Mouse (Mus musculus): ENCODE results near the gene Gnai2. TPM values are rescaled to one million over a fixed set of nuclear protein-coding genes. Genes with fewer than 3 reads are reported as not detected.
"Not testable (repeated sequence)": the region's sequence is repeated elsewhere in the genome, so short reads cannot be mapped to it uniquely, and the experiment has no call there.

Gene Gnai2
- polyA plus RNA-seq, 1 experiment from 2014 or later = 404 TPM

DNA sequence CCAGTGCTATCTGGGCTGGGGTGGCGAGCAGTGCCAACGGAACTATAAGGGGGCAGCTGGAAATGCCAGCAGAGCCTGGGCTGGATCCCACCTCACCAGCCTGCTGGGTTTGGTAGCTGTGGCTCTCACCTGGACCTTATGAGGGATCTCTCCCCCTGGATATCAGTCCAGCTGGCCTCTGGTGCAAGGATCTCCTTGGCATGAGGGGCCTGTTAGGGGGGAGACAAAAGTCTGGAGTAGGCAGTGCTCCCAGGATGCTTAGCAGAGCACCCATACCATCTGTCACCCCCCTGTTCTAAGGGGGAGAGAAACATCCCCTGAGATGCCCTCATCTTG, 62.9 kb downstream of the Gnai2 start:
- H3K36me3 ChIP-seq = peaks cover 44% of the 10 kb centered on the region
- DNase-seq (ENCODE audit: low spot score) = no peak
- H3K27ac ChIP-seq = no peak overlapping the region
- H3K4me3 ChIP-seq = no peak overlapping the region
- H3K9me3 ChIP-seq = no peaks in the 10 kb centered on the region
- no peaks in the 10 kb centered on the region for H3K27me3 ChIP-seq (ENCODE audit: insufficient read depth, poor library complexity, severe bottlenecking)
- WGBS = 98% methylated on average over 2 of the region's 2 CpGs
- peaks cover 60% of the 10 kb centered on the region for H3K4me1 ChIP-seq

DNA sequence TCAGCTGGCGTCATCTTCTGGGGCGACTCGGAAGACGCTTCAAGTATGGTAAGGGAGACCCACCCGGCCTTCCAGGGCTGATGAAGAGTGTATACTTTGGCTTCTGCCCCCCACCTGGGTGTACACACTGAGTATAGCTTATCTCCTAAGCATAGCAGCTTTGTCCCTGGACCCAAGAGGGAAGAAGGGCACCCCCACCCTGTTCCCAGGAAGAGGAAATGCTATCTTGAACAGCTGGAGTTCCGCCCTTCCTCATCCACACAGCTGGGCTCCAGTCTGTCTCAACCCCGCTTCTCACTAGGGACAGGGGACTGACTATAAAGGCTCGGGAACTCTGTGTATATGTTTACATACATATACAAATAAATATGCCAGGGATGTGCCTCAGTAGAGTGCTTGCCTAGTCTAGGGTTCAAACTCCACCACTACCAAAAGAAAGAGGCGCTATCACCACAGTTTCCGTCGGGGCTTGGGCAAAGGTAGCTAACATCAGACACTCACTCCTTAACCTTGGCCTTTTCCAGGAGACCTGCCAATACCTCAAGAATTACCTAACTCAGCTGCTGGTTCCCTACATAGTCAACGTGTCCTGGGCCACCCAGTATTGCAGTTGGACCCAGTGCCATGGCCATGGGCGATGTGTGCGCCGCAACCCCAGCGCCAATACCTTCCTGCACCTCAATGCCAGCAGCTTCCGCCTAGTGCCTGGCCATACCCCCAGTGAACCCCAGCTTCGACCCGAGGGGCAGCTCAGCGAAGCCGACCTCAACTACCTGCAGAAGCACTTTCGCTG, 63.4 kb downstream of the Gnai2 start:
- H3K36me3 ChIP-seq = peaks cover 44% of the 10 kb centered on the region

DNA sequence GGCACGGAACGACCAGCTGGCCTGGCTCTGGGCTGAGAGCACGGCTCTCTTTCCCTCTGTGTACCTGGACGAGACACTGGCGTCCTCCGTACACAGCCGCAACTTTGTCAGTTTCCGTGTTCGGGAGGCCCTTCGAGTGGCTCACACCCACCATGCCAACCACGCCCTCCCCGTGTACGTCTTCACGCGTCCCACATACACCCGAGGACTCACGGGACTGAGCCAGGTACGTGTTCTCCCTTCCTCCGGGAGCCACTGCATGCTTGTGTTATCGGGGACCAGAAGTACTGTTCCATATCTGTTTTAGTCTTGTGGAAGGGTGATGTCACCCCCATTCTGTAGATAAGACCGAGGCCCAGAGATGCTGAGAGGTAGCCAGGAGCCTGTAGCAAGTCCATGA, 64.3 kb downstream of the Gnai2 start:
- WGBS = 60% methylated on average over 21 of the region's 21 CpGs
- H3K9me3 ChIP-seq = no peaks in the 10 kb centered on the region
- peaks cover 62% of the 10 kb centered on the region for H3K4me1 ChIP-seq
- peak overlapping the region; percentile 97; the same call in 1 of the 2 replicates for H3K27ac ChIP-seq
- DNase-seq (ENCODE audit: low spot score) = peak; percentile 84
- H3K27me3 ChIP-seq (ENCODE audit: insufficient read depth, poor library complexity, severe bottlenecking) = no peaks in the 10 kb centered on the region
- H3K4me3 ChIP-seq = peak overlapping the region; percentile 81
- peaks cover 44% of the 10 kb centered on the region for H3K36me3 ChIP-seq

More for the DNA sequence above, 63.4 kb downstream of the Gnai2 start:
- WGBS = 88% methylated on average over 22 of the region's 22 CpGs
- H3K27me3 ChIP-seq (ENCODE audit: insufficient read depth, poor library complexity, severe bottlenecking) = no peaks in the 10 kb centered on the region
- peak overlapping the region; percentile 97; the same call in 1 of the 2 replicates for H3K27ac ChIP-seq
- H3K4me1 ChIP-seq = peaks cover 60% of the 10 kb centered on the region
- H3K4me3 ChIP-seq = peak overlapping the region; percentile 81
- DNase-seq (ENCODE audit: low spot score) = no peak
- H3K9me3 ChIP-seq = no peaks in the 10 kb centered on the region

DNA sequence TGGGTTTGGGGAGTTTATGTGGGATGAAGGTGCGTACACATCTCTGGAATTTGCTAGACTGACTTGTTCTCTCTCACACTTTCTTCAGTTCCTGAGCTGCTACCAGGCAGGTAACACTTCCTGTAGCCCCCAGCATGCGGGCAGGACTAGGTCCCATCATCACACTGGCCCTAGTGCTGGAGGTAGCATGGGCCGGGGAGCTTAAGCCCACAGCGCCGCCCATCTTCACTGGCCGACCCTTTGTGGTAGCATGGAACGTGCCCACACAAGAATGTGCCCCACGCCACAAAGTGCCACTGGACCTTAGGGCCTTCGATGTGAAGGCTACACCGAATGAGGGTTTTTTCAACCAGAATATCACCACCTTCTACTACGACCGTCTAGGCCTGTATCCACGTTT, 65.2 kb downstream of the Gnai2 start:
- Histone ChIP-seq H3K4me1 (peaks cover 64% of the 10 kb centered on the region), H3K4me3 (peak overlapping the region; percentile 81), H3K27me3 (ENCODE audit: insufficient read depth, poor library complexity, severe bottlenecking) (no peaks in the 10 kb centered on the region), H3K36me3 (peaks cover 51% of the 10 kb centered on the region), H3K9me3 (no peaks in the 10 kb centered on the region), H3K27ac (peak overlapping the region; percentile 97)
- no peak for DNase-seq (ENCODE audit: low spot score)
- WGBS = 53% methylated on average over 13 of the region's 13 CpGs

DNA sequence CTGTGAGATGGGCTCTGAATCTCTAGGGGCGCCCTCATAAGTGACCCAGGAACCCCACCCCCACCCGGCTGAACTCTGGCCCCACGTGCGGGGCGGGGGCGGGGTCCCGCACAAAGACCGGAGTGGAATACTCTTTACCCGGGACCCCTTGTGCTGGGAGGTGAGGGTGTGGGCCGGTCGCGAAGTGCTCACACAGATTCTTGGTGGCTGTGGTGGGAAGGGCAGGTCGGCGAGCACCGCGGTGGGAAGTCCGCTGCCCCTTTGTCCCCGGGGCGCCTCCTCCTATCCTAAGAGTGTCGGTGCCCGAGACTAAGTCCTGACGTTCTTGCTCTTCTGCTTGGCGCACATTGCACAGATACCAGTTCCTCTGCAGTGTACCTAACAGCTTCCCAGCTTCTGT, 65.9 kb downstream of the Gnai2 start:
- Histone ChIP-seq H3K27ac (peak overlapping the region; percentile 97), H3K27me3 (ENCODE audit: insufficient read depth, poor library complexity, severe bottlenecking) (no peaks in the 10 kb centered on the region), H3K4me1 (peaks cover 66% of the 10 kb centered on the region), H3K36me3 (peaks cover 51% of the 10 kb centered on the region), H3K9me3 (no peaks in the 10 kb centered on the region), H3K4me3 (peak overlapping the region; percentile 81)
- no peak for DNase-seq (ENCODE audit: low spot score)
- under 1% methylated on average over 23 of the region's 23 CpGs for WGBS

DNA sequence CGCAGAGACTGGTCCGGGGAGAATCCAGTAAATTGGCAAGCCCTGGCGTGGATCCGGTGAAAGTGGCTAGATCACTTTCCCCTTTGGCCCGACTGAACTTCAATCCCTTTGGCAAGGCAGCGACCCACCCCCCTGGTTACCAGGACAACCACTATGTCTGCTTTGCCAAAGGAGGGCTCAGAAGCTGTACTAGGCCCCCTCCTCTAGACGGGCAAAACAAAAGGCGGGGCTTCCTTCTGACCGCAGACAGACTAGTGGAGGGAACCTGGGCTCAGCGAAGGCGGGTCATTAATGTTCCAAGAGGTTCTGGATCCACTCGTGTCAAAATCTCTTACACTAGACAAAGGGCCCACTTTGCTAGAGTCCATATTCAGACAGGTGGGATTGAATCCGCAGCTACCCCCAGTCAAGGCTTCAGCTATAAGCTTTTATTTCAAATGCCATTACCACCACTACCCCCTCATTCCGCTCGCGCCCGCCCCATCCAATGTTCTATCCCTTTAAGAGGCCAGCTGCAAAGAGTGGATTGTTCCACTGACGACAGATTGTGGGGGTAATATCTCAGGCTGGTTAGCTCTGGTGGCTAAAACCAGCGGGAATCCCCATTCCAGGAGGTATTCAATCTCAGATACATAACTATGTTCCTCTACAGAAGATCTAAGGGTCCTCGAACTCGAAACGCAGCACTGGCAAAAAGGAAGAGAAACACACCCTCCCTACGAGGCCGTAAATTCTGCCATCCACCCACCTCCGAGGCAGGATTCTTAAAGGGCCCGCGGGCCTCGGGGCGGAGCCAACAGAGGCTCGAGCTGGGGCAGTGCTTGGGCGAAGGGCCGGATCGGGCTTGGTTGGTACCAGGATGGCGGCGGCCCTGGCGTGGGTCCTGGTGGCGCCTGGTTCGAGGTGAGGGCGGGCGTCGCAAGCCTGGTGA, 66.6 kb downstream of the Gnai2 start:
- H3K4me3 ChIP-seq = peak overlapping the region; percentile 81
- under 1% methylated on average over 41 of the region's 41 CpGs for WGBS
- H3K27me3 ChIP-seq (ENCODE audit: insufficient read depth, poor library complexity, severe bottlenecking) = no peaks in the 10 kb centered on the region
- no peaks in the 10 kb centered on the region for H3K9me3 ChIP-seq
- peak overlapping the region; percentile 97 for H3K27ac ChIP-seq
- peak; percentile 94 for DNase-seq (ENCODE audit: low spot score)
- peaks cover 48% of the 10 kb centered on the region for H3K36me3 ChIP-seq
- peaks cover 73% of the 10 kb centered on the region for H3K4me1 ChIP-seq

DNA sequence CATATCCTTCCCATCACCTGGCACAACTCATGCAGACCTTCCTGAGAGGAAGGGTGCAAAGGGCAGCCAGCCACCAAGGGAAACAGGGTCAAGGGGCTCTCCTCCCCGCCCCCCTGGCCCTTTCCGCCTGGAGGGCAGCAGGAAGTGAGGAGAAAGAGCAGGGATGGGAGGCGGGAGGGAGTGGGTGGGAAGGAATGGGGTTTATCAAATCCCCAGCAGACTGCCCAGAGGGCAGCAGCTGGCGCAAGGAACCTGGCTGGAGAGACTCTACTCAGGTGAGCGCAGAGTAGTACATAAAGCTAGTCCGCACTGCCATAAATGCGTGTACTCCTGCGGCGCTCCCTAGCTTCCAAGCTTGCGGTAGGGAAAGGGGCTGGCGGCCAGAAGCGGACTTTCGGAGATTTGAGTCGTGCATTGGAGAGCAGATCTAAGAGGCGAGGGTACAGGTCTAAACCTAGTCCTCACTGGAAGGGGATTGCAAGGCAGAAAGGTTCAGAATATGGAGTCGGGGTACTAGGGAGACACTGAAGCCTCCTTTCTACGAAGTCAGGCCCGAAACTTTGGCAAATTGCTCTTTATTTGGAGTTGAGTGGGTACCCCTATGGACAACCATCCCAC, 67.4 kb downstream of the Gnai2 start, which contains the start of gene Hyal2:
TSS of gene Hyal2 (plus strand) at position 244 of the 618 bp plus-strand sequence.
- H3K36me3 ChIP-seq = peaks cover 41% of the 10 kb centered on the region
- H3K4me1 ChIP-seq = peaks cover 75% of the 10 kb centered on the region
- no peak for DNase-seq (ENCODE audit: low spot score)
- 6% methylated on average over 18 of the region's 18 CpGs for WGBS
- peak within 1 kb of the TSS; percentile 97 for H3K27ac ChIP-seq
- no peaks in the 10 kb centered on the region for H3K9me3 ChIP-seq
- H3K4me3 ChIP-seq = peak within 1 kb of the TSS; percentile 81
- H3K27me3 ChIP-seq (ENCODE audit: insufficient read depth, poor library complexity, severe bottlenecking) = no peaks in the 10 kb centered on the region

DNA sequence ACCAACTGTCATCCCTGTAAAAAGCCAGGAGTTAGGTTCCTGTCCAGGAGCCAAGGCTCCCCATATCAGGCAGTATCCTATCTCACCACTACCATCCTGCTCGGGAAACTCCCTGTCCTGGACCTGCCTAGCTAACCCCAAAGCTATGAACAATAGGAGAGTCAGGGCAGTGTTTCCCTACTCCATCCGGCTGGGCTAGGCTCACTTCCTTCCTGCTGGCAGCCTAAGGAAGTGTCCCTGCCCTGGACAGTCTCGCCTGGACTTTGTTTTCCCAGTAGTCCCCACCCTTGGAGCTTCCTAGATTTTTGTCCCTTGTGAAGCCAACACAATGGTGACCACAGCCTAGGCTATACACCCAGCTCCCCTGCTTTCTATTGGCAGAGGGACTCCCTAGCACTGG, 68.3 kb downstream of the Gnai2 start:
- Histone ChIP-seq H3K4me1 (peaks cover 70% of the 10 kb centered on the region), H3K36me3 (peaks cover 37% of the 10 kb centered on the region), H3K4me3 (peak overlapping the region; percentile 81), H3K27ac (peak overlapping the region; percentile 97), H3K27me3 (ENCODE audit: insufficient read depth, poor library complexity, severe bottlenecking) (no peaks in the 10 kb centered on the region), H3K9me3 (no peaks in the 10 kb centered on the region)
- DNase-seq (ENCODE audit: low spot score) = no peak
- WGBS = 49% methylated on average over 3 of the region's 3 CpGs

DNA sequence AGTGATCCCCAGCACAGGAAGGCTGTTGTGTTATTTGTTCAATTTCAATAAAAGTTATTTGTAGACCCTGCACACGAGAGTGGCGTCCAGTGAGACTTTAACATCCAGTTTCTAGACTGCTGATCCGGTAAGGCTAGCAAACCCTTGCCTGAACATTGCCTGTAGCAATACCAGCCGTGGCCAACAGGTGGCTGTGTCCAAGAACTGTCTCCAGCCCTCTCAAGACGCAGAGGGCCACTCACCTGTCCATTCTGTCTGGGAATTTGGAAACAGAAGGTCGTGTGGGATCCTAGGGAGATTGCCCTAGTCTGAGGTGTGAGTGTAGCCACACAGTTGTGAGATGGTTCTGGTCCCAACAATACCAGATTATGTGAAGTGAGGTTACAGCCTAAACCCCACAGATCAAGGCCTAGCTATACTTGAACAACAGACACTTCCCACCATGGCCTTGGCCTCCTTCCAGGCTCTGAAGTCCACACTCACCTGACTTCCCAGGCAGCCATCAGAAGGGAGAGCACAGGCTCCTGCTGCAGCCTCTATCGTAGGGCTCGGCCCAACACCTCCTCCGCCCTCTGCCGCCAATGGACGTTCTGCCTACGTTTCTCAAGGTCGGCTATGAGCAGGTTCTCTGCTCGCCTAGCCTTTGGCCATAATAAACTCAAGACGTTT, 69.0 kb downstream of the Gnai2 start:
- WGBS = 54% methylated on average over 15 of the region's 15 CpGs
- Histone ChIP-seq H3K9me3 (no peaks in the 10 kb centered on the region), H3K27me3 (ENCODE audit: insufficient read depth, poor library complexity, severe bottlenecking) (no peaks in the 10 kb centered on the region), H3K4me1 (peaks cover 63% of the 10 kb centered on the region), H3K36me3 (peaks cover 37% of the 10 kb centered on the region), H3K27ac (peak overlapping the region; percentile 97), H3K4me3 (peak overlapping the region; percentile 81; the same call in 1 of the 2 replicates)
- DNase-seq (ENCODE audit: low spot score) = no peak

DNA sequence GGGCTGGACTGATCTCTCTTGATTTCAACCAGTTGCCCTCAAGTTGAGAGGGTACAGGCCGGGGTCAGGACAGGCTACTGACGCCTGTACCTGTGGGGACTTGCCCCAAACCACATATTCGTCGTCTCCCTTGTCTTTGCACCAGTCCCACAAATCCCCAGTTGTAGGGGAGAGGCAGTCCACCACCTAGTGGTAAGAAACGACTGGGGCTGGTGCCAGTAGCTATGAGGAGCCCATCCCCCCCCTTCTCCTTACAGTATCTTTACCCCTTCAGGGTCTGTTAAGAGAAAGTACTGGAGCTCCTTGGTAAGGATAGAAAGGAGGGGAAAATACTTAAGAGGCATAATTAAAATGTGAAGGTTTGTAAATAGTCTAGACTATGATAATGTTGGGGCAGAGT, 69.6 kb downstream of the Gnai2 start:
- peak overlapping the region; percentile 44; the same call in 1 of the 2 replicates for H3K27ac ChIP-seq
- peaks cover 37% of the 10 kb centered on the region for H3K36me3 ChIP-seq
- not testable (repeated sequence) for DNase-seq (ENCODE audit: low spot score); H3K27me3 ChIP-seq (ENCODE audit: insufficient read depth, poor library complexity, severe bottlenecking); H3K4me3 ChIP-seq; H3K9me3 ChIP-seq
- WGBS = 47% methylated on average over 5 of the region's 5 CpGs
- peaks cover 57% of the 10 kb centered on the region for H3K4me1 ChIP-seq

Measured in heart, embryonic 10.5 days (tissue).